Mouse (Mus musculus): ENCODE data around the gene Fut9. TPM values are rescaled to one million over a fixed set of nuclear protein-coding genes. Genes with fewer than 3 reads are reported as not detected.

Fut9 gene
- polyA plus RNA-seq, 1 experiment from 2014 or later, result 0.03 TPM

DNA sequence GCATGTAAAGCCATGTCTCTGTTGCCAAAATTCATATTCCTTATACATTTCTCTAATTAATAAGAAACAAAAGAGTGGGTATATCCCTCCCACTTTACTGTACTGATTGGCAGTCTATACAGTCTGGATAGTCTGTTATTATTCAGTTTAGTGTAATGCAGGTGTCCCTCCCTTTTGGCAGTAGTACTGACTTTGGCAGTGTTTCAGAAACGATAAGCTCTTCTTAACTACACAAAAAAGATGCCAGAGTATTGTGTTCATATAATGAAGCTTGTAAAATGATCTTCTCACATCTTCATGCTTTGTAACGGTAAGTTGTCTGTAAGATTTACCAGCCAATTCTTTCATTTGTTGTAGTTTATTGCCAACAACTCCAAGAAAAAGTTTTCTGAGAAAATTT, 189.6 kb downstream of the Fut9 start:
- no peaks in the 10 kb centered on the region for H3K4me1 ChIP-seq (replicated peaks; ENCODE audit: control insufficient read depth, insufficient read depth, low read length)
- TF ChIP-seq CTCF (IDR thresholded peaks at IDR 0.05; ENCODE audit: low read depth), result no peak
- 72% methylated on average over 2 of the region's 2 CpGs for WGBS
- no peak overlapping the region for H3K27ac ChIP-seq (ENCODE audit: low read depth, low read length)
- H3K4me3 ChIP-seq (ENCODE audit: low read depth, low read length), result no peak overlapping the region
- H3K9ac ChIP-seq (ENCODE audit: low read depth, low read length), result no peak overlapping the region
- no peaks in the 10 kb centered on the region for H3K9me3 ChIP-seq (ENCODE audit: control insufficient read depth)
- H3K36me3 ChIP-seq (ENCODE audit: control insufficient read depth, insufficient read depth), result no peaks in the 10 kb centered on the region
- no peaks in the 10 kb centered on the region for H3K27me3 ChIP-seq (replicated peaks; ENCODE audit: control insufficient read depth, insufficient read depth, low read length)
- H3K4me2 ChIP-seq (replicated peaks; ENCODE audit: low read depth), result no peak overlapping the region
- ATAC-seq, result no peak

DNA sequence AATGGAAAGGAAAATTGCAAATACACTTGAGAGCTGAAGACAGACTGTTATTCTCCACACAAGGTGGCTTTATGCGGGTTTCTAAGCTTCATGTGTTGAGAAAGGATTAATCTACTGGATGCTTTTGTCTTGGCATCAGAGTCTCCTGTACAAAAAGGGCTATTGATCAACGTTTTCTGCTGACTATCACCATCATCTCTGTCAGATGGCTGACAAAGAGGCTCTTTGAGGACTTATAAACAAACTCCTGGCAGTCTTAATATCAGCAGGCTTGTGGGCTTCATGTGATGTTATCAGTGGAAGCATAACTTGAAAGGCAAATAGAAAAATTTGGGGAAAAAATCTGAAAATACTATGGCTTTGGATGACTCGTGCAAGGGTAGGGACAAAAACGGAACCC, 206.8 kb downstream of the Fut9 start:
- no peaks in the 10 kb centered on the region for H3K36me3 ChIP-seq (ENCODE audit: control insufficient read depth, insufficient read depth)
- no peak for TF ChIP-seq CTCF (IDR thresholded peaks at IDR 0.05; ENCODE audit: low read depth)

More for the DNA sequence above, 206.8 kb downstream of the Fut9 start:
- H3K27ac ChIP-seq (ENCODE audit: low read depth, low read length), result no peak overlapping the region
- no peak overlapping the region for H3K9ac ChIP-seq (ENCODE audit: low read depth, low read length)
- H3K27me3 ChIP-seq (replicated peaks; ENCODE audit: control insufficient read depth, insufficient read depth, low read length), result no peaks in the 10 kb centered on the region
- no peak for ATAC-seq
- no peak overlapping the region for H3K4me2 ChIP-seq (replicated peaks; ENCODE audit: low read depth)
- H3K4me1 ChIP-seq (replicated peaks; ENCODE audit: control insufficient read depth, insufficient read depth, low read length), result no peaks in the 10 kb centered on the region
- 77% methylated on average over 4 of the region's 4 CpGs for WGBS
- H3K9me3 ChIP-seq (ENCODE audit: control insufficient read depth), result no peaks in the 10 kb centered on the region
- no peak overlapping the region for H3K4me3 ChIP-seq (ENCODE audit: low read depth, low read length)
